Mouse (Mus musculus): ENCODE data around the gene Hydin. TPM values are rescaled to one million over a fixed set of nuclear protein-coding genes. Genes with fewer than 3 reads are reported as not detected.
"Not testable (repeated sequence)": the region's sequence is repeated elsewhere in the genome, so short reads cannot be mapped to it uniquely, and the experiment has no call there.

The Hydin gene
- polyA plus RNA-seq, 1 experiment from 2014 or later = 0.52 TPM

DNA sequence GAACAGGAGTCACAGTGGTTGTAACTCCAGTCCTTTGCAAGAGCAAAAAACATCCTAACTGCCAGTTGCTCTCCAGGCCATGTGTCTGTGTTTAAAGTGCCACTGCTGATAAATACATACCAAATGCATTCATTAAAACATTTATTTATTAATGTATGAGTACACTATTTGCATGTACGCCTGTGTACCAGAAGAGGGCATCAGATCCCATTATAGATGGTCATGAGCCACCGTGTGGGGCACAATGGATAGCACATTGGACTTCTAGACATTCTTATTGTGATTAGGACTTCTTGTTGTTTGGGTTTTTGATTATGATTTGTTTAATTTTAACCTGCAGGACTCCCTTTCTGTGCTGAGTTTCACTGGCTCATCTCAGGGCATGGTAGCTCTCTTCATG is 6.6 kb downstream of the Hydin start:
- 58% methylated on average over 2 of the region's 2 CpGs for WGBS
- Histone ChIP-seq H3K36me3 (no peaks in the 10 kb centered on the region), H3K27ac (no peak overlapping the region), H3K27me3 (ENCODE audit: insufficient read depth, poor library complexity, severe bottlenecking) (no peaks in the 10 kb centered on the region), H3K4me1 (replicated peaks) (no peaks in the 10 kb centered on the region), H3K9me3 (no peaks in the 10 kb centered on the region), H3K4me3 (no peak overlapping the region)
- DNase-seq (ENCODE audit: low spot score) = no peak

DNA sequence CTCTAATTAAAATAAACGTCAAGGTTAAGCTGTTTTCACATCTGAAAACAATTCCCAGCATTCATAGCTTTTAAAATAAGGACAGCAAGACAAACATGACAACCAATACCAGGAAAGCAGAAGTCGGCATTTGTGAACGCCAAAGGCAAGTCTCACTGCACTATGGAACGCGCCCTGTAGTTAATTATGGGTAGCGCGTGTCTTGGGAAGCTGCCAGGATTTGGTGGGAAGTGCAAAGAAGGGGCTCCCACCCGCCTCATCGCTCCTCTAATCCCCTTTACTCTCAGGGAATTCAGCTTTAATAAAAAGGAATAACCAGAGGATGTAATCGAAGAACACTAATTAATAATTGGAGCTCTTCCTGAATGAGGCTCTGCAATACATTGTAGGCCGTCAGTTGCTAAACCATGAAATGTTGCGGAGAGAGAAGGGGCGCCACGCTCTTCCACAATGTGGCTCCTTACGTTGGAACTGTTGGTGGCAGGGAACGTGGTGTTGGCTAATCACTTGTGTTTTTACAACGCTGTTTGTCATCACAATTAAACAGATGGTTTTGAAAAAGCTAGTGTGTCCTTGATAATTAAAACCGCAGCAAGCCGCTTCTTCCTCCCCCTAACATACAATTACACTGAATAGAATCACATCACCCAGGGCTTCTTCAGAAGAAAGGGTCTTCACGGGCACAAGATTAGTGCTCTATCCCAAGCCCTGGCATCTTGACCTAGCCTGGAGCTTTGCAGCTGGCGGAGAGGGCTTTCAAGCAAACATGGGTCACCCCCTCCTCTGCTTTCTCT is 8.9 kb downstream of the Hydin start:
- no peaks in the 10 kb centered on the region for H3K36me3 ChIP-seq
- no peaks in the 10 kb centered on the region for H3K27me3 ChIP-seq (ENCODE audit: insufficient read depth, poor library complexity, severe bottlenecking)
- no peak overlapping the region for H3K4me3 ChIP-seq
- H3K4me1 ChIP-seq (replicated peaks) = no peaks in the 10 kb centered on the region
- DNase-seq (ENCODE audit: low spot score) = no peak
- H3K27ac ChIP-seq = no peak overlapping the region
- H3K9me3 ChIP-seq = no peaks in the 10 kb centered on the region
- 89% methylated on average over 21 of the region's 21 CpGs for WGBS

DNA sequence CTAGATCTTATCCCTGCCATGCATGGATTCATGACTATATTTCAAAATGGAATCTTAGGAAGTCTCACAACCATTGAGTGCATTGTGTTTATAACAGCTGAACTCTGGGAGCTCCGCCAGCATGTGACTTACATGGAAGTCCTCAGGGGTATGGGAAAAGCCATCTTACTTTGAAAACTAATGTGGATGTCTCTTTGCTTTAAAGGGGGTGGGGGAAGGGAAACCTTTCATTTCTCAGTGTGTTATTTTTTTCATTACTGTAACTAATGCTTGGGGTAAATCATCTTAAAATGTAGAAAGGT is 9.4 kb downstream of the Hydin start:
- 93% methylated on average over 1 of the region's 1 CpGs for WGBS
- H3K27ac ChIP-seq = no peak overlapping the region
- no peak for DNase-seq (ENCODE audit: low spot score)

DNA sequence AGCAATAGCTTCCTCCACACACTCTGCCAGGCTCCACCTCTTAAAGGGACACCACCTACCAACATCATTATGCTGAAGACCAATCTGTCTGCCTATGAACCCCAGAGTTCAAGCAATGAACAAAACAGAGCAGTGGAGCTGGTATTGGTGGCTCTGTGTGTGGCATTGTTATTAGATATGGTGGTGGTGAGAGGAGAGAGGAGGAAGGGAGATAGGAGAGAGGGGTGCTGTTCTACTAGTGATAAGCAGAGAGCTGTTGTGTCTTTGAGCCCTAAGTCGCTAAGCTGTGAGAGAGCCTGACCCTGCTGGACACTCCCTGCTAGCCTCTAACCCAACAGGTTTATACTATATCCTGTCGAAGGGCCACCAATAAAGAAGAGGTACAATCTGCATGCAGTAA is 45.9 kb downstream of the Hydin start:
- no peak overlapping the region for H3K27ac ChIP-seq
- DNase-seq (ENCODE audit: low spot score) = no peak
- 86% methylated on average over 2 of the region's 2 CpGs for WGBS
- no peak overlapping the region for H3K4me3 ChIP-seq
- H3K9me3 ChIP-seq = no peaks in the 10 kb centered on the region
- no peaks in the 10 kb centered on the region for H3K36me3 ChIP-seq
- H3K4me1 ChIP-seq (replicated peaks) = peaks cover 15% of the 10 kb centered on the region; the same call in 1 of the 2 replicates
- H3K27me3 ChIP-seq (ENCODE audit: insufficient read depth, poor library complexity, severe bottlenecking) = no peaks in the 10 kb centered on the region

More for the DNA sequence above, 9.4 kb downstream of the Hydin start:
- Histone ChIP-seq H3K4me3 (no peak overlapping the region), H3K36me3 (no peaks in the 10 kb centered on the region), H3K4me1 (replicated peaks) (no peaks in the 10 kb centered on the region), H3K9me3 (no peaks in the 10 kb centered on the region), H3K27me3 (ENCODE audit: insufficient read depth, poor library complexity, severe bottlenecking) (no peaks in the 10 kb centered on the region)

DNA sequence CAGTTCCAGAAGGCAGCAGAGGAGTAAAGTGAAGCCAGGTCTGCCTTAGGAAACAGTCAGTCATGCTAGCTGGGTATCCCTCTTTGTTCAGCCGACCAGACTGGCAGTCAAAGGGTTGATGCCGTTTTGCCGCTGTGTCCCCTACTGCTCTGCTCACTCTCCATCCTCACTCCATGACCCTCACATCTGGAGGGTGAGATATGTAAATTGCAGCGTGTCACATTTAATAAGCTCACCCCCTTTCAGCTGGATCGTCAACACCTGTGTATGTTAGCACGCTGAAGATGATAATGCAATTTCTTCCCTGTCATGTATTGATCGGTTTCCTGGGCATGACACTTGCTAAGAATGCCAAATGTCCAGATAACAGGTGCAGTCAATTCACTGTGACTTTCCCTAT is 49.0 kb downstream of the Hydin start:
- Histone ChIP-seq H3K36me3 (no peaks in the 10 kb centered on the region), H3K27ac (no peak overlapping the region), H3K4me1 (replicated peaks) (peaks cover 19% of the 10 kb centered on the region; the same call in 1 of the 2 replicates), H3K4me3 (no peak overlapping the region), H3K27me3 (ENCODE audit: insufficient read depth, poor library complexity, severe bottlenecking) (no peaks in the 10 kb centered on the region), H3K9me3 (no peaks in the 10 kb centered on the region)
- 65% methylated on average over 7 of the region's 7 CpGs for WGBS
- DNase-seq (ENCODE audit: low spot score) = no peak

DNA sequence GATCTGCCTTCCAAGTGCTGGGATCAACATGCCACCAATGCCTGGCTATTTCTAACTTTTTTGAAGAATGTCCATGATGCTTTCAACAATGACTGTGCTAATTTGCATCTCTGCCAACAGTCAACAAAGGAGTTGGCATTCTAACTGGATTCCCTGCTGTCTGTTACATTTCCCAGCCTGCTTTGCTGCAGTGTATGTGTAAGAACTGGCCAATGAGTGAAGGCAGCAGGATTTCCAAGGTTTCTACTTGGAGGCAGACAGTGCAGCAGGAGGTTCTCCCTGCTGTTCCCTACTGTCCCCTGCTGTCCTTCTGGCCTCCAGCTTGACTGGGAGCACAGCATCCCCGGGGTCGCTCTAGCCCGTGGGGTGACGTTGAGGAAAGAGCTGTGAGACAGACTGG is 52.8 kb downstream of the Hydin start:
- Histone ChIP-seq H3K4me3 (no peak overlapping the region), H3K4me1 (replicated peaks) (peaks cover 19% of the 10 kb centered on the region; the same call in 1 of the 2 replicates), H3K36me3 (no peaks in the 10 kb centered on the region), H3K9me3 (no peaks in the 10 kb centered on the region), H3K27ac (no peak overlapping the region), H3K27me3 (ENCODE audit: insufficient read depth, poor library complexity, severe bottlenecking) (no peaks in the 10 kb centered on the region)
- DNase-seq (ENCODE audit: low spot score) = no peak
- WGBS = 72% methylated on average over 4 of the region's 4 CpGs

DNA sequence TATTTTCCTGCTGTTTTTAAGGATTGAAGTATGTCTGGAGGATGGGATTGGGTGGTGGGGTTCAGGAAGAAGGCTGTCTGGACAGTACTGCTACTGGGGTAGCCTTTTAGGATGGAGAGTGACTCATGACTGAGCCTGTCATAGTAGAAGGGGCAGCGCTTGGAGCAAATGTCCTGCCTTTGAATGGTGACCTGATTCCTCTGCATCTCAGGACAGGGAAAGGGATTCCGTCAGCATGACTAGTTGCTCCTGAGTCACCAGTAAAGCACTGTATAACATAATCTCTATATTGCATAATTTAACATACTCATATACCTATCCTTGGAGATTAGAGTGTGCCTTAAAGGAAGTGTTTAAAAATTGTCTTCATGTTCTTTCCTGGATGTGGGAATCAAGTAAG is 54.7 kb downstream of the Hydin start:
- Histone ChIP-seq H3K9me3 (no peaks in the 10 kb centered on the region), H3K27ac (no peak overlapping the region), H3K4me3 (no peak overlapping the region), H3K4me1 (replicated peaks) (peaks cover 11% of the 10 kb centered on the region; the same call in 1 of the 2 replicates), H3K36me3 (no peaks in the 10 kb centered on the region), H3K27me3 (ENCODE audit: insufficient read depth, poor library complexity, severe bottlenecking) (no peaks in the 10 kb centered on the region)
- WGBS = 80% methylated on average over 2 of the region's 2 CpGs
- DNase-seq (ENCODE audit: low spot score) = no peak

DNA sequence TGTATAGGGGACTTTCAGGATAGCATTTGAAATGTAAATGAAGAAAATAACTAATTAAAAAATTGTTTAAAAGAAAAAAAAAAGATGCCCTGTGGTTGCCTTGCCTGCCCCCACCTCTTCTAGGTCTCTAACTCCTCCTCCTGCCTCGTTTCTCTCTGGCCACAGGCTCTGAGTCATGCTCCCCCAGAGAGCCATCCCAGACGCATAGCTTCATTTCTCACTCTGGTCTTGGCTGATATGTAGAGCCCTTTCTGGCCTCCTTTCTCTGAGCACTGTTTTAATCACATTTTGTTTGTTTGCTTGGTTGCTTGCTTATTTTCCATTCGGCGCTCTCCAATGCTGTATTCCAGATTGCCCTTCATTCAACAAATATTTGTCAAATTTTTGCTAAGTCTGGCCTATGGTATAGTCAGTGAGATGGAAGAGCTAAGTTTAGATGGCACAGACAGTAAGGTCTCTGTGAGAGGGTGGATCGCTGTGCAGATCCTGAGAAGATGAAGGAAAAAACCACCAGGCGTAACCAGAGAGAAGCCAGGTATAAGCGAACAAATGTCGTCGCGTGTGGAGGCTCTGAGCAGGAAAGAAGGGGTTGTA is 57.3 kb downstream of the Hydin start:
- no peaks in the 10 kb centered on the region for H3K27me3 ChIP-seq (ENCODE audit: insufficient read depth, poor library complexity, severe bottlenecking)
- 85% methylated on average over 10 of the region's 10 CpGs for WGBS
- 0 out of 2 replicates have a peak, but pooled peaks cover 4% of the 10 kb centered on the region for H3K4me1 ChIP-seq (replicated peaks)
- H3K27ac ChIP-seq = no peak overlapping the region
- no peaks in the 10 kb centered on the region for H3K9me3 ChIP-seq
- no peaks in the 10 kb centered on the region for H3K36me3 ChIP-seq
- H3K4me3 ChIP-seq = no peak overlapping the region
- DNase-seq (ENCODE audit: low spot score) = no peak

DNA sequence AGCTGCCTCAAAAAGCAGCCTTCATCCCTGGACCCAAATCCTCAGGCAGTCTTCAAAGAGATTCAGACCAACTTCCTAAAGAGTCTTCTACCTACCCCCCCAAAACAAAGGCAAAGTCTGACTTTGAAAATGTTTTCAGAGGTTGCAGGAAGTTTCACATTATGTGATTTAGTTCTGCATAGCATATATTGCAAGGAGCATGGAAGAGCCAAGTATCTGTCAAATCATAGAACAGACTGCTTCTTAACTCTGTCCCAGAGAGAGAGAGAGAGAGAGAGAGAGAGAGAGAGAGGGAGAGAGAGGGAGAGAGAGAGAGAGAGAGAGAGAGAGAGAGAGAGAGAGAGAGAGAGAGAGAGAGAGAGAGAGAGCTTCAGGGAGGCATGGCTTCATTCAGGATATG is 60.3 kb downstream of the Hydin start:
- H3K9me3 ChIP-seq; H3K27me3 ChIP-seq (ENCODE audit: insufficient read depth, poor library complexity, severe bottlenecking); H3K4me1 ChIP-seq (replicated peaks); H3K27ac ChIP-seq; H3K36me3 ChIP-seq; DNase-seq (ENCODE audit: low spot score); H3K4me3 ChIP-seq: not testable (repeated sequence)

DNA sequence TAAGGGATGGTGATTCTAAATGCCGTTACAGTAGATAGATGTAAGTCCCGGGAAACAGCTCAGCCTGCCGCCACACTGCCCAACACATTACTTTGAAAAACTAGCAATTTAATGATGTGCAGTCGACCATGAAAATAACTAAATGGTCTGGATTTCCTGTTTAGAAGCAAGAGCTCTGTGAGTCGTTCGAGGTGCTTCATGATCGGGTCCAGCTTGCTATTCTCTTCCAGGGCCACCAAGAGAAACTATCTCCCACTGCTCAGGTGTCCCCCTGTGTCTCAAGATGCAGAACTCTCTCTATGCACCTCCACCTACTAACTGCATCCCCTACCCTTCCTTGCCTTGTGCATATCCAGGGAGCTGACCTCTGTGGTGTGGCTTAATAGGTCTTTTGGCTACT is 66.6 kb downstream of the Hydin start:
- H3K27ac ChIP-seq = no peak overlapping the region
- H3K4me1 ChIP-seq (replicated peaks) = no peaks in the 10 kb centered on the region
- H3K27me3 ChIP-seq (ENCODE audit: insufficient read depth, poor library complexity, severe bottlenecking) = no peaks in the 10 kb centered on the region
- H3K9me3 ChIP-seq = peaks cover 3% of the 10 kb centered on the region; the same call in 1 of the 2 replicates
- no peaks in the 10 kb centered on the region for H3K36me3 ChIP-seq
- 83% methylated on average over 7 of the region's 7 CpGs for WGBS
- no peak for DNase-seq (ENCODE audit: low spot score)
- no peak overlapping the region for H3K4me3 ChIP-seq

DNA sequence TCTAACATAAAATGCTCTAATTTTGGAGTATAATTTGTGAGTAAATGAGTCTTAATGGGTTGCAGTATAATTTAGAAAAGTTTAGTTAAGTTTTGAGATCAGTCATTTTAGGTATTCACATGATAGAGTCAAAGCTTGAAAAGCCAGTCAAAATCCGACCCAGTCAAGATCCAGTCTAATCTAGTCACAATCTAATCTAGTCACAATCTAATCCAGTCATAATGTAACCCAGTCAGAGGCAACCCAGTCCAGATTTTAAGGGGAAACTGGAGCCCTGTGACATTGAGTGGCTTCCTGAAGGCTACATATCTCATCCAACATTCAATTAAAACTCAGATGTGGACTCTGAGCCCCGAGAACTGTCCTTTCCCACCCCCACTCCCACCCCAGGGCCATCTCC is 72.7 kb downstream of the Hydin start:
- Histone ChIP-seq H3K4me1 (replicated peaks) (no peaks in the 10 kb centered on the region), H3K9me3 (peaks cover 3% of the 10 kb centered on the region; the same call in 1 of the 2 replicates), H3K27ac (no peak overlapping the region), H3K4me3 (no peak overlapping the region), H3K36me3 (no peaks in the 10 kb centered on the region), H3K27me3 (ENCODE audit: insufficient read depth, poor library complexity, severe bottlenecking) (no peaks in the 10 kb centered on the region)
- no peak for DNase-seq (ENCODE audit: low spot score)
- 73% methylated on average over 2 of the region's 2 CpGs for WGBS

DNA sequence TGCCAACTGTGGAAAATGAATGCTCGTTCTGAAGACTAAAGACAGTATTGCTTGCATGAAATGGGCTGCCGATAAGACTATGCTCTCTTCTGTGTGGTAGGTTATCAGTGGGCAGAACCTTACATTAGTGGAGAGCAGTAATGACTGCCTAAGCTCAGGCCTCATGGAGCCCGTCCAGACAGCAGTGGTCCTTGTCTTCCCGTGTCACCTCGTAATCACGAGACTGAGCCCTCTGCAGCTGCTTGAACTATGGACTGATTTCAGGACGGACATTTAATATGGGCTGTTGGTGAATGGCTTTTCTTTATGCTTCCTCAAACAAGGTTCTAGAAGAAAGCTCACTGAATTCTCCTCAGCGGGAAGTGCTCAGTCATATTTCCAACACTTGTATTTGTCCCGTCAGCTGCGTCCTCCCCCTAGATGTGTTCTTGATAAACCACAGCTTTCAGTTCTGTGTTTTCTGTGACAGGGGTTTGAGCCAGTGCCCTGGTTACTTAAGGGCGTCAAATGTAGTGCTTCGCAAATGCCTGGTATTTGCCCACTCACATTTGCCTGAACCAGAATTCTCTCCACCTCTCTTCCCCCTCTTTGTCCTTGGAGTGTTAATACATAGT is 73.4 kb downstream of the Hydin start:
- WGBS = 92% methylated on average over 12 of the region's 12 CpGs
- peaks cover 3% of the 10 kb centered on the region; the same call in 1 of the 2 replicates for H3K9me3 ChIP-seq
- H3K36me3 ChIP-seq = no peaks in the 10 kb centered on the region
- DNase-seq (ENCODE audit: low spot score) = no peak
- H3K27ac ChIP-seq = no peak overlapping the region
- H3K4me1 ChIP-seq (replicated peaks) = no peaks in the 10 kb centered on the region
- H3K4me3 ChIP-seq = no peak overlapping the region
- H3K27me3 ChIP-seq (ENCODE audit: insufficient read depth, poor library complexity, severe bottlenecking) = no peaks in the 10 kb centered on the region

DNA sequence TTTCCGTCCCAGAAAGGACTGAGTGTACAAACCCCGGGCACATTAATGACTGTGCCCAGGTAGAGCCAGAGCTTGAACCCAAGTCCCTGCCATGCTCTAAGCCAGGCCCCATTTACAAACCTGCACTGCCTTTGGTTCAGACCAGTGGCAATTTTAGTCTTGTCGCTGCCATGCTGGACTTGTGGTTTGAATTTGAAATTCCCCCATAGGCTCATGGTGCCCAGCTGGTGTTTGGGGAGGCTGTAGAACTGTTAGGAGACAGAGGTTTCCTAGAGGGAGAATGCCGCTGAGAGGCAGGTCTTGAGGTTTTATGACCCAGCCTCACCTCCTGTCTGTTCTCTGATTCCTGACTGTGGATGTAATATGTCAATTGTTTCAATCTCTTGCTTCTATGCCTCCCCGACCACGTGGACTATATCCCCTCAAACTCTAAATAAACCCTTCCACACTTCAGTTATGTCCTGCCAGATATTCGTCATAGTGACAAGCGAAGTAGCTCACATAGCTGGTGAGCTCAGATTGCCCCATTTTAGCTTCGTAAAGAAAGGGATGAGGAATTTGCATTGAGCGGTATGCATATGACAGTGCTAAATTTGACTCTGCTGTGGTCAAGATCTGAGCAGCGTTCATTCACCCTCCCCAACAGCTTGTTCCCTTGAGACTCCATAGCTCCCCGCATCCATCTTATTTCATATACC is 79.1 kb downstream of the Hydin start:
- no peak overlapping the region for H3K27ac ChIP-seq
- no peaks in the 10 kb centered on the region for H3K4me1 ChIP-seq (replicated peaks)
- WGBS = 93% methylated on average over 12 of the region's 12 CpGs
- DNase-seq (ENCODE audit: low spot score) = no peak
- no peaks in the 10 kb centered on the region for H3K27me3 ChIP-seq (ENCODE audit: insufficient read depth, poor library complexity, severe bottlenecking)
- no peak overlapping the region for H3K4me3 ChIP-seq
- no peaks in the 10 kb centered on the region for H3K36me3 ChIP-seq
- no peaks in the 10 kb centered on the region for H3K9me3 ChIP-seq
